Mouse (Mus musculus) kidney, embryonic 16.5 days (tissue): ENCODE measurements around the gene Vwa8. TPM values are rescaled to one million over a fixed set of nuclear protein-coding genes. Genes with fewer than 3 reads are reported as not detected.
A peak's percentile ranks its signal among the peaks of the same experiment; 100 is the strongest.

Source experiments
- ATAC-seq: fragments of 200-750 bp; cut with Nextera tagmentation; 2 replicates; pipeline ENCODE4 v1.8.0; 2017; ENCODE audit warnings: moderate TSS enrichment; ENCODE audit not compliant: low FRiP score, low TSS enrichment
- H3K27ac ChIP-seq: fragments of 300-500 bp; sonication (generic); 2 replicates; pipeline ENCODE4 v1.5.1; 2014; ENCODE audit warnings: low read length
- H3K27me3 ChIP-seq: fragments of 300-500 bp; sonication (generic); 2 replicates; pipeline ENCODE4 v1.6.1; 2014; ENCODE audit warnings: low read length, control low read depth, mixed read lengths; ENCODE audit not compliant: insufficient read depth
- H3K36me3 ChIP-seq: fragments of 300-500 bp; sonication (generic); 2 replicates; pipeline ENCODE4 v1.6.1; 2014; ENCODE audit warnings: low read length, control low read depth, mixed read lengths; ENCODE audit not compliant: insufficient read depth
- H3K4me1 ChIP-seq: fragments of 300-500 bp; sonication (generic); 2 replicates; pipeline ENCODE4 v1.6.1; 2014; ENCODE audit warnings: low read length, control low read depth, mixed read lengths; ENCODE audit not compliant: insufficient read depth
- H3K4me2 ChIP-seq: fragments of 300-500 bp; sonication (generic); replicated peaks from 2 replicates; pipeline ENCODE4 v1.6.1; 2014; ENCODE audit warnings: low read depth, low read length
- H3K4me3 ChIP-seq: fragments of 300-500 bp; sonication (generic); 2 replicates; pipeline ENCODE4 v1.5.1; 2014; ENCODE audit warnings: mild to moderate bottlenecking, low read length
- H3K9ac ChIP-seq: fragments of 300-500 bp; sonication (generic); replicated peaks from 2 replicates; pipeline ENCODE4 v1.6.1; 2014; ENCODE audit warnings: low read length
- H3K9me3 ChIP-seq: fragments of 300-500 bp; sonication (generic); 2 replicates; pipeline ENCODE4 v1.6.1; 2016; ENCODE audit warnings: low read length, control low read depth
- WGBS: fragments of 180-500 bp; shearing (Covaris S2); extraction: QIAGEN DNeasy Blood & Tissue Kit; methylation state at CpG from one replicate; pipeline ENCODE4 v1.1.7; 2014; 5-methylcytosine and 5-hydroxymethylcytosine counted together
- polyA plus RNA-seq: library from polyadenylated mRNA; unstranded; fragments of >200 nt; fragmentation: Nextera tagmentation; extraction: Ambion mirVana; gene quantifications from 2 replicates; pipeline ENCODE4 v1.2.1, GENCODE M21; 2015

Vwa8 gene
- polyA plus RNA-seq, 1 experiment from 2014 or later: 16.0 TPM

DNA sequence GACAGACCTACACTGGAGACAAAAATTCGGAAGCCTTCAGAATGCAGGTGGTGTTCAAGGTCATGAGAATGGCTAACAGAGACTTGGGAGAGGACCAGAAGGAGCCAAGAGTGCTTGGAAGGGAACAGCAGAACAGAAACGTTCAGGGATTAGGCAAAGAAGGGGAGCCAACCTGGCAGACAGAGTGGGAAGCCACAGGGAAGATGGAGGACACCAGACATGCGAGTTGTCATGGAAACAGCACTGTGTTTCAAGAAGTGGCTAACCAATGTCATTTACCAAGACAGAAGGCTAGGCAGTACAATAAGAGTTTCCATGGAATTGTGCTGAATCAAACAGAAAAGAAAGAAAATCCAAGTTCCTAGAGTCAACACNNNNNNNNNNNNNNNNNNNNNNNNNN, 395.7 kb downstream of the Vwa8 start:
- 81% methylated on average over 3 of the region's 3 CpGs for WGBS
- no peaks in the 10 kb centered on the region for H3K36me3 ChIP-seq
- no peaks in the 10 kb centered on the region for H3K27me3 ChIP-seq
- H3K9me3 ChIP-seq: 0 out of 2 replicates have a peak, but pooled peaks cover 5% of the 10 kb centered on the region
- no peak overlapping the region for H3K9ac ChIP-seq
- no peak overlapping the region for H3K27ac ChIP-seq
- no peak for ATAC-seq
- H3K4me3 ChIP-seq: no peak overlapping the region
- no peak overlapping the region for H3K4me2 ChIP-seq
- no peaks in the 10 kb centered on the region; the same call in 1 of the 2 replicates for H3K4me1 ChIP-seq

DNA sequence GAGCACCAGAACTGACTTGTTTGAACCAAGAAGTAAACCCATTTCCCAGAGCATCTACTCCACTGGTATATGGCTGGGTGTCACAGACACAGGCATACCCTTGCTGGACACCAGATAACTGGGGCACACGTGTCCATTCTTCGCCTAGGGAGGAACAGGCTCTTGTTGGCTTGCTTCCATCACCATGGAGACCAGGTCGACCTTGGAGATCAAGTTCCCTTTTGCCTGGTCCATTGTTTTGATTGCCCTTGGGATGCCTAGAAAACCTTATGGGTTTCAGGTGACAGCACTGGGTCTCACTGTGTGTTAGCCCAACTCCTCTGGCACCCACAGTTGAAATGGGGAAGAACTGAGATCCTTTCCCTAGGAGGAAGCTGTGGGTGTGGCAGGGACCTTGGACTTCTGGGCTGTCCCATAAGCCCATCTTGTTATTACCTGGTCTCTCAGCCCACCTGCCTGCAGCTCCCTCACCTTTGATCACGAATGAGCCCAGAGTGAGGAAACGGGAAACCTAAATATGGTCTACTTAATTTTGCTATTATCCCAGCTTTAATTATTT, 403.0 kb downstream of the Vwa8 start:
- peak; percentile 75; the same call in 1 of the 2 replicates for ATAC-seq
- 49% methylated on average over 5 of the region's 5 CpGs for WGBS
- no peaks in the 10 kb centered on the region for H3K36me3 ChIP-seq
- no peak overlapping the region for H3K9ac ChIP-seq
- H3K4me2 ChIP-seq: no peak overlapping the region
- no peak overlapping the region for H3K27ac ChIP-seq
- no peaks in the 10 kb centered on the region for H3K4me1 ChIP-seq
- no peaks in the 10 kb centered on the region for H3K27me3 ChIP-seq
- no peak overlapping the region for H3K4me3 ChIP-seq
- H3K9me3 ChIP-seq: no peaks in the 10 kb centered on the region

Other genes with a start within 250 kb of the Vwa8 start
- 1.9 and 2.1 TPM in 2 replicates for gene Dgkh, start 116.3 kb upstream of the Vwa8 start, polyA plus RNA-seq